Mouse (Mus musculus) urinary bladder, postnatal 0 days (tissue): ENCODE data around the gene Zfp280b. TPM values are rescaled to one million over a fixed set of nuclear protein-coding genes. Genes with fewer than 3 reads are reported as not detected.

Experiments used
- microRNA-seq: library from miRNA; unstranded; fragments of <30 nt; microRNA quantifications from one replicate; pipeline ENCODE4, GENCODE M21; 2016
- polyA plus RNA-seq: library from polyadenylated mRNA; unstranded; fragments of >200 nt; fragmentation: Nextera tagmentation; extraction: Ambion mirVana; gene quantifications from 2 replicates; pipeline ENCODE4 v1.2.1, GENCODE M21; 2015

The Zfp280b gene
- 11.1 and 11.6 TPM in 2 replicates for polyA plus RNA-seq

GRCm38 (mm10) chr10:76032402-76033118, at the start of gene Zfp280b:
Gene Zfp280b, plus strand, starts transcription at chr10:76032650.

Small RNAs within 50 kb of the gene (microRNA-seq; reads per million reads assigned to microRNA genes)
- not detected for gene Mir6409

Other genes with a start within 250 kb of the Zfp280b start
- 49.2 and 49.8 TPM in 2 replicates for gene Gstt1, start 234.1 kb upstream of the Zfp280b start, polyA plus RNA-seq
- not detected in 2 replicates for gene Gstt4, start 210.1 kb upstream of the Zfp280b start, polyA plus RNA-seq
- 21.6 and 26.6 TPM in 2 replicates for gene Gstt2, start 195.2 kb upstream of the Zfp280b start, polyA plus RNA-seq
- gene Mif, start 172.4 kb upstream of the Zfp280b start, polyA plus RNA-seq = 1,044 and 1,157 TPM in 2 replicates
- gene Derl3, start 139.2 kb upstream of the Zfp280b start, polyA plus RNA-seq = 0.48 and 1.1 TPM in 2 replicates
- 77.3 and 83.6 TPM in 2 replicates for gene Smarcb1, start 111.0 kb upstream of the Zfp280b start, polyA plus RNA-seq
- gene Chchd10, start 99.5 kb upstream of the Zfp280b start, polyA plus RNA-seq = 120 and 128 TPM in 2 replicates
- 14.1 and 14.9 TPM in 2 replicates for gene Mmp11, start 96.2 kb upstream of the Zfp280b start, polyA plus RNA-seq
- gene Gm867, start 92.0 kb upstream of the Zfp280b start, polyA plus RNA-seq = 0.29 TPM in 1 of 2 replicates, not detected in the other
- gene Vpreb3, start 89.6 kb upstream of the Zfp280b start, polyA plus RNA-seq = 0.36 TPM in 1 of 2 replicates, not detected in the other
- not detected in 2 replicates for gene Gm5134, start 78.1 kb upstream of the Zfp280b start, polyA plus RNA-seq
- not detected in 2 replicates for gene Slc5a4b, start 78.3 kb downstream of the Zfp280b start, polyA plus RNA-seq
- not detected in 2 replicates for gene Slc5a4a, start 114.8 kb downstream of the Zfp280b start, polyA plus RNA-seq
- gene Prmt2, start 205.2 kb downstream of the Zfp280b start, polyA plus RNA-seq = 38.4 and 39.0 TPM in 2 replicates
- gene S100b, start 221.2 kb downstream of the Zfp280b start, polyA plus RNA-seq = 1.5 and 1.9 TPM in 2 replicates